Mouse (Mus musculus): ENCODE measurements around the gene Rara. TPM values are rescaled to one million over a fixed set of nuclear protein-coding genes. Genes with fewer than 3 reads are reported as not detected.
"Not testable (repeated sequence)": the region's sequence is repeated elsewhere in the genome, so short reads cannot be mapped to it uniquely, and the experiment has no call there.

Rara gene
- polyA plus RNA-seq, 1 experiment from 2014 or later = 34.9 TPM

- 58% methylated on average over 15 of the region's 15 CpGs for WGBS (ENCODE audit: insufficient replicate concordance)
- Histone ChIP-seq H3K4me1 (ENCODE audit: control insufficient read depth, insufficient read depth, low read length) (peaks cover 10% of the 10 kb centered on the region), H3K27ac (ENCODE audit: low read depth, low read length) (no peak overlapping the region), H3K9ac (ENCODE audit: low read depth, low read length) (no peak overlapping the region), H3K36me3 (ENCODE audit: control insufficient read depth, insufficient read depth, low read length) (peaks cover 3% of the 10 kb centered on the region), H3K9me3 (replicated peaks; ENCODE audit: control insufficient read depth, low read length) (no peaks in the 10 kb centered on the region), H3K27me3 (ENCODE audit: control insufficient read depth, insufficient read depth, low read length) (peaks cover 12% of the 10 kb centered on the region), H3K4me3 (ENCODE audit: low read depth, low read length) (no peak overlapping the region), H3K4me2 (no peak overlapping the region)
- no peak for ATAC-seq (replicated peaks; ENCODE audit: insufficient number of reproducible peaks, low FRiP score, low TSS enrichment)
These were observed 51.0 kb downstream of the Rara start for GRCm38 (mm10) chr11:98978526-98979148.

DNA sequence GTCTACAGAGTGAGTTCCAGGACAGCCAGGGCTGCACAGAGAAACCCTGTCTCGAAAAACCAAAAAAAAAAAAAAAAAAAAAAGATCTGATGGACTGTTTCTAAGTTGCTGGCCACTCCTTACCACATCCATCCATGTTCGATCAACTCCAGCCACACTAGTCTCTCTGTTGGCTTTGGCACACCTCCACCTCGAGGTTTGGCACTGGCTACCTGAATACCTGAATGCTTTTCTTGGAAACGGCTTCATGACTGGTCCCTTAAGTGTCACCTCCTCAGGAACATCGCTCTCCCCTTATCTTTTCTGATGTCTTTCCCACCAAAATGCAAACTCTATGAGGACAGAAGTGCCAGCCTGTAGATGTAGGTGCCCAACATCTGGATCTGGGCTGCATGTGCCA, 51.7 kb downstream of the Rara start:
- Histone ChIP-seq H3K27ac (ENCODE audit: low read depth, low read length) (no peak overlapping the region), H3K36me3 (ENCODE audit: control insufficient read depth, insufficient read depth, low read length) (0 out of 2 replicates have a peak, but pooled peaks cover 2% of the 10 kb centered on the region), H3K9ac (ENCODE audit: low read depth, low read length) (no peak overlapping the region), H3K9me3 (replicated peaks; ENCODE audit: control insufficient read depth, low read length) (no peaks in the 10 kb centered on the region), H3K4me1 (ENCODE audit: control insufficient read depth, insufficient read depth, low read length) (peaks cover 10% of the 10 kb centered on the region), H3K27me3 (ENCODE audit: control insufficient read depth, insufficient read depth, low read length) (peaks cover 13% of the 10 kb centered on the region), H3K4me3 (ENCODE audit: low read depth, low read length) (no peak overlapping the region), H3K4me2 (no peak overlapping the region)
- no peak for ATAC-seq (replicated peaks; ENCODE audit: insufficient number of reproducible peaks, low FRiP score, low TSS enrichment)
- 75% methylated on average over 4 of the region's 5 CpGs for WGBS (ENCODE audit: insufficient replicate concordance)

DNA sequence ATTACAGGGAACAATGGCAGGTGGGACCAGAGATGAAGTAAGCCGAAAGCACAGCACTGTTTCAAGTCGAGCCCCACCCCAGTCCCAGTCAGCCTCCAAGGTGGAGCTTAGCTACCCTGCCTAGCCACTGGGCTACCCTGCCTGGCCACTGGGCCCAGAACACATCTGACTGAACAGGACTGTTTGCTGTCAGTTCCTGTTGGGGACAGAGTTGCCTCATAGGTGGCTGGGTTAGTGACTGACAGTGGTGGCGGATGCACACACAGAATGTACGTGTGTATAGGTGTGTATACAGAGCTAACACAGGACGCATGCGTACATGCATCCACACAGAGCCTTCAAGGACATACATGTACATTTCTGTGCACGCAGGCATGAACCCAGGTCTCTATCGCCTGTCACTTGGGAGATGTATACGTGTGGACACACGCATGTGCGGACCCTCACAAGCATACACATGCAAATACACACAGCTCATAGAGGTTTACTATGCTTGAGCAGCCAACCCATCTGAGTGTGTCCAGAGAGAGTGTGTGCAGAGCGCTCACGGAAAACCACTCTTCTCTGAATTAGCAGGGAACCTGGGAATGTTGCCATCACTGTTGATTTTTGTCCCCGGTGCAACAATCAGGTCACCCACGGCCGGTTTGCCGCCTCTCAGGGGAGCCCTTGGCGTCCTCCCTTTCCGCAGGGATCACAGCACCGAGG, 53.8 kb downstream of the Rara start:
- Histone ChIP-seq H3K4me3 (ENCODE audit: low read depth, low read length) (peak overlapping the region; percentile 60), H3K36me3 (ENCODE audit: control insufficient read depth, insufficient read depth, low read length) (no peaks in the 10 kb centered on the region), H3K9ac (ENCODE audit: low read depth, low read length) (peak overlapping the region; percentile 78), H3K4me2 (peak overlapping the region; percentile 93), H3K27ac (ENCODE audit: low read depth, low read length) (0 out of 2 replicates have a peak overlapping the region, but pooled peaks have one; percentile 17), H3K27me3 (ENCODE audit: control insufficient read depth, insufficient read depth, low read length) (peaks cover 17% of the 10 kb centered on the region), H3K4me1 (ENCODE audit: control insufficient read depth, insufficient read depth, low read length) (peaks cover 24% of the 10 kb centered on the region), H3K9me3 (replicated peaks; ENCODE audit: control insufficient read depth, low read length) (no peaks in the 10 kb centered on the region)
- 33% methylated on average over 20 of the region's 20 CpGs for WGBS (ENCODE audit: insufficient replicate concordance)
- no peak for ATAC-seq (replicated peaks; ENCODE audit: insufficient number of reproducible peaks, low FRiP score, low TSS enrichment)

- H3K4me2 ChIP-seq = peak overlapping the region; percentile 93
- peak overlapping the region; percentile 60 for H3K4me3 ChIP-seq (ENCODE audit: low read depth, low read length)
- no peak; the same call in 1 of the 2 replicates for ATAC-seq (replicated peaks; ENCODE audit: insufficient number of reproducible peaks, low FRiP score, low TSS enrichment)
- H3K27me3 ChIP-seq (ENCODE audit: control insufficient read depth, insufficient read depth, low read length) = peaks cover 17% of the 10 kb centered on the region
- under 1% methylated on average over 94 of the region's 94 CpGs for WGBS (ENCODE audit: insufficient replicate concordance)
- H3K9ac ChIP-seq (ENCODE audit: low read depth, low read length) = peak overlapping the region; percentile 78
- H3K36me3 ChIP-seq (ENCODE audit: control insufficient read depth, insufficient read depth, low read length) = no peaks in the 10 kb centered on the region
- peak overlapping the region; percentile 17; the same call in 1 of the 2 replicates for H3K27ac ChIP-seq (ENCODE audit: low read depth, low read length)
- H3K9me3 ChIP-seq (replicated peaks; ENCODE audit: control insufficient read depth, low read length) = no peaks in the 10 kb centered on the region
- H3K4me1 ChIP-seq (ENCODE audit: control insufficient read depth, insufficient read depth, low read length) = peaks cover 24% of the 10 kb centered on the region
These were observed 54.6 kb downstream of the Rara start for GRCm38 (mm10) chr11:98981997-98982772.

DNA sequence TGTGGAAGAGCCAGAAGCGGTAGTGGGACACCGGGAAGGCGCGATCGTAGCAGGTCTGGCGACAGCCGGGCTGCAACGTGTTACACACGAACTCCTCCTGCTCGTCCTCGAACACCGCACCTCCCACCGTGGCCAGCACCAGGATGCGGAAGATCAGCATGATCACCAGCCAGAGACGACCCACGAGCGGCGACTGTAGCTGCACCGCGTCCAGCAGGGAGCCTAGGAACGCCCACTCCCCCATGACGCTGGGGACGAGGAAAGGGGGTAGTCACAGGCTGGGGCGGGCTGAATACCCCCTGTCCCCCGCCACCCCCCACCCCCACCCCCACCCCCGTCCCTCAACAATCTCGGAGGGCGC, 55.1 kb downstream of the Rara start, which contains the start of gene Gjd3:
TSS of gene Gjd3 (minus strand) at position 244 of the 361 bp plus-strand sequence.
- Histone ChIP-seq H3K4me1 (ENCODE audit: control insufficient read depth, insufficient read depth, low read length) (peaks cover 24% of the 10 kb centered on the region), H3K9ac (ENCODE audit: low read depth, low read length) (peak within 1 kb of the TSS; percentile 78), H3K4me2 (peak within 1 kb of the TSS; percentile 93), H3K27me3 (ENCODE audit: control insufficient read depth, insufficient read depth, low read length) (peaks cover 17% of the 10 kb centered on the region), H3K9me3 (replicated peaks; ENCODE audit: control insufficient read depth, low read length) (no peaks in the 10 kb centered on the region), H3K27ac (ENCODE audit: low read depth, low read length) (peak within 1 kb of the TSS; percentile 17), H3K4me3 (ENCODE audit: low read depth, low read length) (peak within 1 kb of the TSS; percentile 60), H3K36me3 (ENCODE audit: control insufficient read depth, insufficient read depth, low read length) (no peaks in the 10 kb centered on the region)
- WGBS (ENCODE audit: insufficient replicate concordance) = 2% methylated on average over 28 of the region's 28 CpGs
- ATAC-seq (replicated peaks; ENCODE audit: insufficient number of reproducible peaks, low FRiP score, low TSS enrichment) = no peak; the same call in 1 of the 2 replicates

DNA sequence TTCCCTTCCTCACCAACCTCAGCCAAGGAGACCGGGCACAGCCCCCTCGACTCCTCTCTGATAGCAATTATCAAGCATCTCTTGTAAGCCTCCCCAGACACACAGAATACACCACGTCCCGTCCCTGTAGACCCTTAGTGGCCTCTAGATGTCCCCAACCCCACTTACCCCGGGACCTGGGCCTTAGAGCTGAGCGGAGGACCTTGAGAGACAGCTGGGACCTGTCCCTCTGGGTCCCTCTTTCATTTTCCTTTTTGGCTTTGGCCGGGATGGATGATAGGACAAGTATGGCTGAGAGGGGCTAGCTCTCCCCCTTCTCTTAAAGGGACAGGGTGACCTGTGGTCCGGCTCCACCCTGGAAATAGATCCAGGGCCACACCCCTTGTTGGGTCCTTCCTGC, 55.9 kb downstream of the Rara start:
- WGBS (ENCODE audit: insufficient replicate concordance) = 29% methylated on average over 8 of the region's 8 CpGs
- no peak overlapping the region for H3K27ac ChIP-seq (ENCODE audit: low read depth, low read length)
- peak overlapping the region; percentile 93 for H3K4me2 ChIP-seq

GRCm38 (mm10) chr11:98985542-98985941, 57.9 kb downstream of the Rara start:
- Histone ChIP-seq H3K27ac (ENCODE audit: low read depth, low read length) (peak overlapping the region; percentile 54; the same call in 1 of the 2 replicates), H3K4me2 (peak overlapping the region; percentile 22), H3K9ac (ENCODE audit: low read depth, low read length) (no peak overlapping the region), H3K9me3 (replicated peaks; ENCODE audit: control insufficient read depth, low read length) (no peaks in the 10 kb centered on the region), H3K36me3 (ENCODE audit: control insufficient read depth, insufficient read depth, low read length) (peaks cover 2% of the 10 kb centered on the region; the same call in 1 of the 2 replicates), H3K27me3 (ENCODE audit: control insufficient read depth, insufficient read depth, low read length) (peaks cover 17% of the 10 kb centered on the region), H3K4me3 (ENCODE audit: low read depth, low read length) (no peak overlapping the region), H3K4me1 (ENCODE audit: control insufficient read depth, insufficient read depth, low read length) (peaks cover 24% of the 10 kb centered on the region)
- peak; percentile 33; the same call in 1 of the 2 replicates for ATAC-seq (replicated peaks; ENCODE audit: insufficient number of reproducible peaks, low FRiP score, low TSS enrichment)
- WGBS (ENCODE audit: insufficient replicate concordance) = 57% methylated on average over 7 of the region's 7 CpGs

More for the DNA sequence above, 55.9 kb downstream of the Rara start:
- H3K9me3 ChIP-seq (replicated peaks; ENCODE audit: control insufficient read depth, low read length) = no peaks in the 10 kb centered on the region
- H3K36me3 ChIP-seq (ENCODE audit: control insufficient read depth, insufficient read depth, low read length) = no peaks in the 10 kb centered on the region
- no peak overlapping the region for H3K9ac ChIP-seq (ENCODE audit: low read depth, low read length)
- H3K4me3 ChIP-seq (ENCODE audit: low read depth, low read length) = peak overlapping the region; percentile 60; the same call in 1 of the 2 replicates
- H3K27me3 ChIP-seq (ENCODE audit: control insufficient read depth, insufficient read depth, low read length) = peaks cover 17% of the 10 kb centered on the region
- ATAC-seq (replicated peaks; ENCODE audit: insufficient number of reproducible peaks, low FRiP score, low TSS enrichment) = 0 out of 2 replicates have a peak, but pooled peaks have one; percentile 5
- peaks cover 24% of the 10 kb centered on the region for H3K4me1 ChIP-seq (ENCODE audit: control insufficient read depth, insufficient read depth, low read length)

GRCm38 (mm10) chr11:98988260-98988659, 60.6 kb downstream of the Rara start:
- 95% methylated on average over 5 of the region's 6 CpGs for WGBS (ENCODE audit: insufficient replicate concordance)
- H3K9me3 ChIP-seq (replicated peaks; ENCODE audit: control insufficient read depth, low read length); H3K27ac ChIP-seq (ENCODE audit: low read depth, low read length); ATAC-seq (replicated peaks; ENCODE audit: insufficient number of reproducible peaks, low FRiP score, low TSS enrichment); H3K4me2 ChIP-seq; H3K9ac ChIP-seq (ENCODE audit: low read depth, low read length); H3K27me3 ChIP-seq (ENCODE audit: control insufficient read depth, insufficient read depth, low read length); H3K4me3 ChIP-seq (ENCODE audit: low read depth, low read length): not testable (repeated sequence)
- Histone ChIP-seq H3K4me1 (ENCODE audit: control insufficient read depth, insufficient read depth, low read length) (peaks cover 18% of the 10 kb centered on the region), H3K36me3 (ENCODE audit: control insufficient read depth, insufficient read depth, low read length) (peaks cover 16% of the 10 kb centered on the region)

All from heart, embryonic 11.5 days (tissue).